Mouse (Mus musculus) embryo, embryonic 9.5 days (tissue): ENCODE measurements around the gene Stard9.
"Not testable (repeated sequence)": the region's sequence is repeated elsewhere in the genome, so short reads cannot be mapped to it uniquely, and the experiment has no call there.

Source experiments
- DNase-seq: peaks from one replicate; pipeline ENCODE4 v3.0.0-alpha.2; 2017; ENCODE audit errors: extremely low spot score

The Stard9 gene

DNA sequence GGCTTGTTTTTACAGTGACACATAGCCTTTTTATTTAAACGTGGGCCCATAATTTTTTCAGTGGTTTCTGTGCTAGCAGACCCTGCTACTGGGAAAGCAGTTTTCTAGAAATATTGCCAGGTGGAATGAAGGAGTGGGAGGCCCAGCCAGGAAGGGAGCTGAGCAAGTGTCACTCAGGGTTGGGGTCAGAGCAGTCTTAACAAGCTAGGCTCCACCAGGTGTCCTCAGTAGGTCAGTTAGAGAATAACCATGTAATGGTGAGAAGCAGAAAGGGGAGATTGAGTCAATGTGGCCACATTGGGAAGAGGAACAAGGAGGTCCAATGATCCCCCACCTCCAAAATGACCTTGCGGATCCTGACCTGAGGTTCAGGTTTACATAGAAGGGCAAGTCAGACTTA lies 25.8 kb downstream of the Stard9 start:
- DNase-seq, result no peak

DNA sequence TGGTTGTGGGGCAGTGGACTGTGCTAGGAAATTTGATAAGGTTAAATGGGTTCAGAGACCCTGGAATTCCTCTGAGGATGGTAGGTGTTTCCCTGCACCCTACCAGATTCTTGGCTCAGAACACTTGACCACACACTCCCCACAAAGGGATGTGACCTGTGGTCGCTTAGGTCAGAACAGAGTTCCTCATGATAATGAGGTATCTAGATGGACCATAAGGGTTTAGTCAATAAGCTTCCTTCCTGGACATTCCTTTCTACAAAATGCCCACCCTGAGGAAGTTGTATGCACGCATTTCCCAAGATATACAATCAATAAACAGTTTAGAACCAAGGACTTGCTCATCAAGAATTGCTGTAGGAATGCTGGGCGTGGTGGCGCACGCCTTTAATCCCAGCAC lies 27.0 kb downstream of the Stard9 start:
- DNase-seq, result no peak

DNA sequence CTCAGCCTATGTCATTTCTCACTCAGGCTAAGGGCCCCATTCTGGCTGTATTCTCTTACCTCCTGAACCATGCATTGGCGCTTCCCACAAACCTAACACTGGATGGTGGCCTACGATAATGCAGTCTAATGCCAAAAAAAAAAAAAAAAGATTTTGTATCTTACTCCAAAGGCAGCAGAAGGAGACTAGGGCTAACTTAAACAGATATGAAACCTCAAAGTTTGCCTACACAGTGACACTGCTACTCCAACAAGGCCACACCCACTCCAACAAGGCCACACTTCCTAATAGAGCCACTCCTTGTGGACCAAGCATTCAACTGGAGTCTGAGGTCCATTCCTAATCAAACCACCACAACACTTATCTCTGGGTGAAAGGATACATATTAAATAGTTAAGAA lies 27.8 kb downstream of the Stard9 start:
- DNase-seq, result no peak

DNA sequence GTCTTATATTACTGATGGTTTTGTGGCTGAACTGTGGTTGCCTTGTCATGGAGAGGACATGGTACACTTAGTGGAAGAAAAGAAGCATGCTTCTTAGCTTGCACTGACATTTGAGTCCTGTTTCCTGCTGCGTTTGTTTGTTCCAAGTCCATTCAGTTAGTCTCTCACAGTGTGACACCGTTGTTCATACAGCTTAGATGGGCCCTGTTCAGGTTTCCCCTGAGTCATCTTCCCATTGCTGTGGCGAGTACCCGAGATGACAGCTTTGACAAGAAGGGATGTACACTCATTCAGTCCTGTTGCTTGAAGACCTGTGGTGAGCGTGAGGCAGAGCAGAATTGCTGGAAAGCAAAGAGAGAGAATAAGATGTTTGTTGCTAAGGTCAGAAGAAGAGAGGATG lies 29.6 kb downstream of the Stard9 start:
- no peak for DNase-seq

DNA sequence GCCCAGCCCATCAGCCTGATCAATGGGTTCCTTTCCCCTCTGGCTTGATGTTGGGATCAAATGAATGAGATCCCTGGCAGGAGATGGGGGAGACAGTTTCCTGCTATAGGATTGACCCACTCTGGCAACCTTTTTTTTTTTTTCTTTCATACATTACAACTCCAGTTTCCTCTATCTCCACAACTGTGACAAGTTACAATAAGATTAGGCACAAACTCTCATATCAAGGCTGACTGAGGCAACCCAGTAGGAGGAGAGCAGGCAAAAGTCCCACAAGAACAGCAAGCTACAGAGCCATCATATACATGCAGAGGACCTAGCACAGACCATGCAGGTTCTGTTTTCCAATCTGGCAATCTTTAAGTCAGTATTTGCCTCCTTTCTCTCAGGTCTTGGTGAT lies 30.4 kb downstream of the Stard9 start:
- DNase-seq, result no peak

DNA sequence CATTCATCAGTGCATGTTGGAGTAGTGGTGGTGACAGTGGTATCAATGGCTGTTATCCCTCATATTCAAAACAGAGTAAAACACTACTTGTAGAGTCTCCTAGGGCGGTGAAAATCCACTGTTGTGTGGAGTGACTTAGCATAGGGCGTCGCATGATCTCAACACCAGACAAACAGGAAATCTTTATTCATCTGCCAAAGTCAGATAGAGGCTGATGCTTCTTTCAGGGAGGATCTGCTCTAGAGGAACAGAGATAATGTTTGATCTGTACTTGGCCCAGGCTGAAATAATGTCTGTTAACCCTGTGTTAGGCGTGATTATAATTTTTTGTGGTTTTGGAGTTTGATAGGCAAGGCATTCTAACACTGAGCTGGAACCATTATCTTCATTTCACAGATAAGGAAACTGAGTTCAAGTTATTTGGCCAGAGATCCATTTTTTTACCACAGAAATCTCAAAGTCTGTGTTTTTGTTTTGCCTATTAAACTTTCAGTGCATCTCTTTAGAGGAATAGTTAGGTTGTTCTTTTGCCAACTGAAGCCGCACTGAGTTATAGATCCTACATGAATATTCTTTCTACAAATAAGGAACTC lies 31.7 kb downstream of the Stard9 start:
- DNase-seq, result no peak

DNA sequence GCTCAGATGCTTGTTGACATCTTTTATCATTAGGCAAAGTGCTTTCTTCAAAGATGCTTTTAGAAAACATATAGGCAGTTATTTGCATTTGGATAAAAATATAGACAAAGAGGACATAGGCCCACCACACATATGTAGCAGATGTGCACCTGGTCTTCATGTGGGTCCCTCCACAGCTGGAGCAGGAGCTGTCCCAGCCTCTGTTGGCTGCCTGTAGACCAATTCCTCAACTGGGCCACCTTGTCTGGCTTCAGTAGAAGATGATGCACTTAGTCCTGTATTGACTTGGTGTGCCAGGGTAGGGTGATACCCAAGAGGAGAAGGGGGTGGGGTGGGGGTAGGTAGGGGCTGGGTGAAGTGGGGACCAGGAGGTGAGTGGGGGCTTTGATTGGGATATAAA lies 33.8 kb downstream of the Stard9 start:
- DNase-seq, result no peak

DNA sequence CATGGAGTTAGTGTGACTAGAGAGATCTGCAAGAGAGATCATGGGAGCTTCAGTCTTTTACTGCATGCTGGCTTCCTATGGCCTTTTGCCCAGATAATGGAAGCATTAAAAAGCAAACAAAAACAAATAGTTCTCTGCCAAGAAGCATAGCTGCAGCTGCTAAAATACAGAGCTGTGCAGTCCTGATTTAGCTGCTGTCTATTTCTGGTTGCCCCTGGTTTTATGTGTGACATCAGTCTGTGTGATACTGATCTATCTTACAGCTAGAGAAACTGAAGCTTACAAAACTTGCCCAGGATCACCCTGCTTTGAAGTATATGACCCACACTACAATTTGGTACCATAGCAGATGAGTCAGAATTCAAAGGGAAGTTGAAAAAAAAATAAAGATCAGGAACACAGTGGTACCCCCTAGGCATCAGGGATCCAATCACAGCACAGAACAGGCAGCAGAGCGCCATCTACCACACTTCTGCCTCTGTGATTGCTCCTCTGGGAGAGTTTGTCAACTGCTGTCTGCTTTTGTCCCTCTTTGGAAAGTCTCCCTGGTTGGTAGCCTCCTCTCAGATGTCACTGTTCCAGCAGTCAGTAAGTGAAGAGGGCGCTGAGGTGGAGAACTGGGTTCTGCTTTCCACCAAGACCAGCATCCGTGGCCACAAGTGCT lies 34.7 kb downstream of the Stard9 start:
- DNase-seq, result no peak

DNA sequence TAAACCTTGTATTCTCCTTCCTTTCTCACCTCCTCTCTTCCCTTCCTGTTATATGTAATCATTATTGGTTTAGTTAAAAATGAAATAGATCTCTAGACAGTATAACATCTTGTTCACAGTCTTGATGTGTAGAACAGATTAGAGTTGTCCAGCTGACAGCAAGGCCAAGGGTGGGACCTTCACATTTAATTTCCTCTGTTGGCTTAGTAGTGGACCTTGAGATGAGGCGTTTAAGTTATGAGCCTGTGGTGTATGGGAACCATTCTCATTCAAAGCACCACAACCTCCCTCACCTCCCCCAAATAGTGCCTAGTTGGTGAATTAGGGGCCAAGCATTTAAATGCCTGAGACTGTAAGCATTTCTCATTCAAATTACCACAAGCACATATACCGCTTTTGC lies 38.5 kb downstream of the Stard9 start:
- DNase-seq, result no peak

DNA sequence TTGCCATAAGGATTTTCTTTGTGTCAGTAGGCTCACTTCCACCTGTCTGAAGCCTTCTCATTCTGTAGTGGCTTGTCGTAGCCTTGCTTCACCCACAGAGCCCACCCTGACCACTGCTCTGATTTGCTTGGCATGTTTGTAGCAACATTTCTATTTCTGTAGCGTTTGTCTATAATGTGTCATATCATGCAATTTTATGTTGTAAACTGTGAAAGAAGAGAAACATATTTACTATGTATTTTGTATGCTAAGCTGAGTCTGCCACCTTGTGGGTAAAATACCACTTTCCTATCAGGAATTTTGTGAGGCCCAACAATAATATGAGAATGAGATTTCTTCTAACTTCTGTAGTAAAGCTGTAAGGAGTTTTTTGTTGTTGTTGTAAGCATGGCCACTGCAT lies 41.3 kb downstream of the Stard9 start:
- DNase-seq, result no peak

DNA sequence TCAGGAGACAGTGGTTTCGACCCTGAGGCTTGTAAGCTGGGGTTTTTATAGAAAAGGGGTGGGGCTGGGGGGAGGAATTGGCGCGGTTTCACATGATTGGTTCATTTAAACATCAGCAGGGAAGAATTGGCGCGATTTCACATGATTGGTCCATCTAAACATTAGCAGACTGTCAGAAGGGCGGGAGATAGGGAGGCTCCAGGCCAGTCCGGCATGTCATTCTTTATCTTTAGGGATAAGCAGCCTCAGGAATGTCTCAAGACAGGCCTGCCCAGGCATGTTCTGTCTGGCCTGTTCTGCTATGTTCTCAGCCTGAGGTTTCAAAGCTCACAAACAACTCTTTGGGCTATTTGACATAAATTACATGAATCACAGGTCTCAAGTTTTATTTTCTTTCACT lies 52.2 kb downstream of the Stard9 start:
- DNase-seq, result not testable (repeated sequence)

DNA sequence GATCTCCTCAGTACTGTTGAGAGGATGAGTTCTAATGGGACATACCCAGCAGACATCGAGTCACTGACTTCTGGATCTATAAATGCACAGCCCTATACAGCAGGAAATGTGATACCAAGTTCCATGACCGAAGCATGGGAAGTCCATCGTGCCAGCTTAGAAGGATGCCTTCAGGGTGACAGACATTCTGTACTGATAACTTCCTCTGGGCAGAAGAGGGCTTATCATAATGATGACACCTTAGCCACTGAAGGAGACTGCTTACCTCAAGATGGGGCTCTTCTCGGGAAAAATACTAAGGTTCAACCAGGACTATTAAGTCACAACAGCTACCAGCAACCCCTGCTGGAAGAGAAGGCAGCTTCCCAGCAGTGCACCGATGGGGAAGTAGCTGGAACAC lies 68.8 kb downstream of the Stard9 start:
- DNase-seq, result no peak

DNA sequence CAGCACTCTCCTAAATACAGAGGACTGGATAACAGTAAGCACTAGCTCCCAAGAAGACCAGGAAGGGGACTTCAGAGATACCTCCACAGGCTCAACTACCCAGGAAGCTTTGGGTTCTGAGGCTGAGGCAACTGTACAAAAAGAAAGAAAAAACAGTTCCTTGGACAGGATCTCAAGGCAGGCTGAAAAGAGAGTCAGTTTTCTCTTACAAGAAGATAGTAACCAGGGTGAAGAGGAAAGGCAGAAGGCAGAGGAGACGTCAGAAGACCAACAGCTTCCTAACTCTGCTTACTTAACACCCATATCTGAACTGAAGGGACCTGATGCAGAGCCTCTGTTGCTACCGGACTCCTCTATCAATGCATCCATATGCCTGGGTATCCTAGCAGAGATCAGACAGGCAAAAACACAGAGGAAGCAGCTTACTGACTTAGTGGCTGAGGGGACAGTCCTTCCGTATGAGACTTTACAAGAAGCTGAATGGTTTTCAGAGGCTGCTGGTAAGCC lies 71.5 kb downstream of the Stard9 start:
- no peak for DNase-seq

DNA sequence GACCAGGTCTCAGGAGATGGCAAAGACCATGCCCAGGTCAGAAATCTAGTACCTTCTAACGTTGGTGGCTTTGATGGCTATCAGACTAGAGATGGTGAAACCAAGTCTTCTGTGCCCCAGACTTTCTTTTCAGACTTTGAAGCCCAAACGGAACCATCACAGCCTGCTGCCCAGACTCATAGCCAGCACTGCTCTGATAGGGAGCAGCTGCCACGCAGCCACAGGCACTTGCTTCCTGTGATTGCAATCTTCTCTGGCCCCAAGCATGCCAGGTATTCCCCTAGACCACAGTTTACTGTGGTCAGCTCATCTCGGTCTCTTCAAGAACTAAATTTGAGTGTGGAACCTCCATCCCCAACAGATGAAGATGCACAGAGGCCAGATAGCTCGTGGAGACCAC lies 73.8 kb downstream of the Stard9 start:
- no peak for DNase-seq

DNA sequence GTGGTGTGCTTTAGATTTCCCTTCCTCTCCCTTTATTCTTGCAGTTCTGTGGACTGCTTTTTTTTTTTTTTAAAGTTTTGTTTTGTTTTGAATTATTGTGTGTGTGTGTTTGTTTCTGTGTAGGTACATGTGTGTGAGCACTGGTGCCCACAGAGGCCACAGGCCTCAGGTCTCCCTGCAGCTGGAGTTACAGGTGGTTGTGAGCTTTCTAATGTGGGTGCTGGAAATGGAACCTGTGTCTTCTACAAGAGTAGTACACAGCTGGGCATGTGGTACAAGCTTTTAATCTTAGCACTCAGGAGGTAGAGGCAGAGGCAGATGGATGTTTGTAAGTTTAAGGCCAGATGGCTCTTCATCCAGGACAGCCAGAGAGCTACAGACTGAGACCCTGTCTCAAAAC lies 78.1 kb downstream of the Stard9 start:
- DNase-seq, result no peak

DNA sequence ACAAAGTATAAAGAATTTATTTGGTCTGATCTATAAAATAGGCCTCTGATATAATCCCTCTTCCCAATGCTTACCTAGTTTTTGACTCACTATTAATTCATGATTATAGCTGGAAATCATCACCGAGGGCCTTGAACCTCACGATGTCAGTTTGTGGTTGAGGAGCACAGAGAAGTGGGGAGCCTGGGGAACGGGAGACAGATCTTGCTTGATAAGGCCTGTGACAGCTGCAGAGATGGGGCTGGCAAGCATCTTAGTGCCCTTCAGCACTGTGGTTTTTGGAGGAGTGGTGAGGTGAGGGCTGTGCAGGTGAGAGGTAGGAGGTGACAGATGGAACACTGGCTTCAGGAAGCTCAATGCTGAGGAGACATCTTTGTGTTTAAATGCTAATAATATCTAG lies 81.2 kb downstream of the Stard9 start:
- DNase-seq, result no peak

DNA sequence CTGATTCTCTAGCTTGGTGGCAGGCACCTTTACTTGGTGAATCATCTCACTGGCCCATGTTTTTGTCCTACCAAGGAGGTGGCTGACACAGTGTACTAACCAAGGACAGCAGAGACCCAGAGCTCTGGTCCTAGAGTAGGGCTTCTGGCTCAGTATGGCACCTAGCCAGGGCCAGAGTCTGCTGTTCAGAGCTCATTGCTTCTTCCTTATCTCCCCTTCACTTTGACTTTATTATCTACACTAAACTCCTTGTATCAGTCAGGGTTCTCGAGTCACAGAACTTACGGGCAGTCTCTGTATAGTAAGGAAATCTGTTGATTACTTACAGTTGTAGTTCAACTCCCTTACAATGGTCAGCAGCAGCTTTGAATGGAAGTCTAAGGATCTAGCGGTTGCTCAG lies 82.0 kb downstream of the Stard9 start:
- no peak for DNase-seq

DNA sequence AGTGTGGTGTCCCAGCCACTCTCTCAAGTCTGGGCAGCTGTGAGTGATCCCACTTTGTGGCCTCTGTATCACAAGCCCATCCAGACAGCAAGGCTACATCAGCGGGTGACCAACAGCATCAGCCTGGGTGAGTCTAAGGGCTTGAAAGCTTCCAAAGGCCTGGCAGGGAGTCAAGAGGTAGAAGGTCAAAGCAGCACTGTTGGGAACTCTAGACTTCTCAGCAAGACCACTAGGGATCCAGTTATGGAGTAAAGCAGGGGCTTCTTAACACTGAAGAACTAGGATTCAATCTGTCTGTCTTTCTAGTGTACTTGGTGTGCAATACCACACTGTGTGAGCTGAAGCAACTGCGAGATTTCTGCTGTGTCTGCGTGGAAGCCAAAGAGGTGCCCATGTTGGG lies 84.5 kb downstream of the Stard9 start:
- no peak for DNase-seq

DNA sequence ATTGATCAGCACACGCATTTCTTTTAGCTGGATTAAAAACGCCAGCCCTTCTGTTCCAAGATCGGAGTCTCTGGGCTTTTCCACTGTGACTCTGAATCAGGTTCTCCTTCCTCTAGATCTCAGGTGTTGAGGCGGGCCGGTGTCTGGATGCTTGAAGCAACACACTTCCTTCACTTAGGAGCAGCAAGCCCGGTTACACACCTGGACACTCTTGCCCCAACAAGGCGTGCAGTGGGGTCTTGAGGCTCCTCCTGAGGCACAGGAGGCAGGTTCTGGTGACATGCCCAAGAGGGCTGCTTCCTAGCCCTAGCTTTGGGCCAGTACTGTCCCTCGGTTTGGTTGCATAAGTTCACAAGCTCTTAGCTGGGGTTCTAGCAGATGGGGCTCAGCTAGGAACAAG lies 89.6 kb downstream of the Stard9 start:
- DNase-seq, result no peak

DNA sequence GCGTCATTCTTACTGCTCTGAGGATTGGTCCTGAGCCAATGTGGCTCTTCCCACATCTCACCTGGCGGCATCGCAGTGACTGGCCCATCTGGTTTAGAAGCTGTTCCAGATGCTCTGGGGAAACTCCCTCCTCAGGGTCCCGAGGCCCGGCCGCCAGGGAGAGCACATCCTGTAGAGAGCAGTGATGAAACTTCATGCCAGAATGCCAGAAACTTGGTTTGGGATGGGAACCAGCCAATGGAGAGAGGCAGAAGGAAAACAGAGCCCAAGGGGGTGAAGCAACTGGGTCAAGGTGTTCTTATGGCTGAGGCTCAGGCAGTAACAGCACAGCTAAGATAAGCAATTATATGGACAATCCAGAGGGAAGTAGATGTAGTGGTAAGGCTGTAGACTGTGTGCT lies 91.9 kb downstream of the Stard9 start:
- no peak for DNase-seq

DNA sequence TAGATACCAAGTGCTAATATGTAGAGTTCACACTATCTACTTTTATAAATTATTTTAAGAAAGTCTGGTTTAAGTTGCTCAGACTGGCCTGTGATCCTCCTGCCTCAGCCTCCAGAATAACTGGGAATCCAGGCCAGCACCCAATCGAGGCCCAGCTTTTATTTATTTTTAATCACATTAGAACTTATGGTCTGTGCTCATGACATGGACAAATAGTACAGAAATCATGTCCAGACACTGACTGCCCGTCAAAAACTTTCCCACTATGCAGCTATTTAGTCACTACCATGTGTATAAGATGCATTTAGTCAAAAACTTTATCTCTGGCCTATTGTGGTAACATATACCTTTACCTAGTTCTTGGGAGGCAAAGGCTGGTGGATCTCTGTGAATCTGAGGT lies 93.0 kb downstream of the Stard9 start:
- DNase-seq, result no peak

DNA sequence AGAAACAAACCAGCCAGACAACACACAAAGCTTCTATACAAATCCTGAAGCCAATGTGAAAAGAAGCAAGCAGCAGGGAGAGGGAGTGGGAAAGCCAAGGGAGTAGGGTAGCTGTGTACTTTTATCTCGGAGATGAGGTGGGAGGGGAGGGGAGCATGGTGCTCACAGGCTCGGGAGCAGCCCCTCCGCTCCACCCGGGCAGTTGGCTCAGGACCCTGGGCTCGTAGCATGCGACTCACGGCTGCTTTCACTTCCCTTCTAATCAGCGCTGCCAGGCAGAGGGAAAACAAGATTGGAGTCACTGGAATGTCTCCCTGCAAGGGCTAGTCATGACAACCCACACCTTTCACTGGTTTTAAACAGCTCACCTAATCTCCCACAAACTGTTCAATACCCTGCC lies 93.6 kb downstream of the Stard9 start:
- no peak for DNase-seq

DNA sequence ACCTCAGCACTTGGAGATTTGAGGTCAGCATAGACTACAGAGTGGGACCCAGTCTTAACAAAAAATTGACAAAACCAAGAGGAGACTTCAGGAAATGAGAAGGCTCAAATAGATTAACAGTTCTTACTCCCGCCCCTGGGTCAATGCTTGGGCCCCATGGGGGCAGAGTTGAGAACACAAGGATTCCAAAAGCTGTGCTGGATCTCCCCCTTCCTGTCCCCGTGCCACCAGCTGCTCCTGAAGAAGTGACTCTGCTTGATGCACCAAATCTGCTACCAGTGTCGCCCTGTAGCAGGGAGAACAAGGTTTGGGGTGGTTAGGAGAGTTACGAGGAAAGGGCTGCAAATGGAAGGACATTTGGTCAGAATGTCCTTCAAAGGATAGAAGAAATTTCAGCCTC lies 94.7 kb downstream of the Stard9 start:
- DNase-seq, result no peak

DNA sequence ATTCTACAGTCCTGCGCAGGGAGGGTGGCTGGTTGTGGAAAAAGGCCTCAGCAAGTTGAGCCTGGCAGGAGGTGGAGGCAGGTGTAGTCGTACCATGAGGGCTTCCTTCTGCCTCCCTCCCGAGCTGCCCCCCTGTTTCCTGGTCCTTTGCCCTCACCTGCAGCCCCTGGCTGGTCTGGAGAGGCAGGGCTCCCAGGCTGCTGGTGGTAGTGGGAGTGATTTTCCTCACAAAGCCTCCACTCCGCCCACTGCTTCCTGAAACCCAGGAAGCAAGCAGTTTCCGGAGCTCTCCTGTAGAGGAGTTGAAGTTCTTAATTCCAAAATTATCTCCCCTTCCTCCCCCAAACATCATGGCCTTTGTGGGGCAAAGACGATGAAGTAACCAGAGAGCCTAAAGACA lies 95.3 kb downstream of the Stard9 start:
- no peak for DNase-seq
